Mouse (Mus musculus) megakaryocyte, embryonic 14.5 days (primary cell): ENCODE measurements at regions not wholly inside any gene's neighbourhood (a gene's known extent, or its start where the extent isn't known, plus 50 kb on each side); places are given as distances from the start of the nearest gene placed in this dataset.

Experiments
- FLI1 ChIP-seq: IDR thresholded peaks from 2 replicates; pipeline ENCODE4 v1.6.1; 2012; ENCODE audit warnings: low read length, inconsistent platforms, mixed read lengths
- GATA1 ChIP-seq: IDR thresholded peaks from 3 replicates; pipeline ENCODE4 v1.6.1; 2012; ENCODE audit warnings: mixed read lengths, low read length, inconsistent platforms, borderline replicate concordance

DNA sequence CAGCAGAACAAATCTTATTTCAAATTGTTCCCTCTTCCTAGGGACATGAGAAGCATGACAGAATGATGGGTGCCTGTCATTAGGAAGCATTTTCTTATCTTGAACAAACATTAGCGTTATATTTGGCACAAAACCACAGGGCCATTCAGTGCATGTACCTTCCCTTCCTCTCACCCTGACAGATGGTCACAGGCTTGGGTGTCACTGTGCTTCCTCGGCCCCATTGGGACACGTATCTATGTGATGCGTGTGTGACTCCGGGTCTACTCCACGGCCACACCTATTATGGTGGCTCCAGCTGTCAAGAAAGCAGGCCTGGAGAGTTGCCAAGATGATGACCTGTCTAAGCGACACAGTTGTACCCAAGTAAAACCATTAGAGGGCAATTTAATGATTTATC lies 298.5 kb upstream of the Pabpc6 start:
- TF ChIP-seq GATA1, result no peak
- no peak for TF ChIP-seq FLI1
